Mouse (Mus musculus) intestine, embryonic 16.5 days (tissue): ENCODE measurements at regions not wholly inside any gene's neighbourhood (a gene's known extent, or its start where the extent isn't known, plus 50 kb on each side); places are given as distances from the start of the nearest gene placed in this dataset.

ENCODE experiments used
- ATAC-seq: fragments of 200-750 bp; cut with Nextera tagmentation; 2 replicates; pipeline ENCODE4 v1.8.0; 2017; ENCODE audit warnings: moderate TSS enrichment, moderate library complexity
- H3K27ac ChIP-seq: fragments of 300-500 bp; sonication (generic); 2 replicates; pipeline ENCODE4 v1.5.1; 2014; ENCODE audit warnings: mild to moderate bottlenecking, low read length
- H3K27me3 ChIP-seq: fragments of 300-500 bp; sonication (generic); replicated peaks from 2 replicates; pipeline ENCODE4 v1.6.1; 2014; ENCODE audit warnings: low read length, control low read depth, mixed read lengths; ENCODE audit not compliant: control insufficient read depth, insufficient read depth
- H3K36me3 ChIP-seq: fragments of 300-500 bp; sonication (generic); 2 replicates; pipeline ENCODE4 v1.6.1; 2014; ENCODE audit warnings: low read length, control low read depth; ENCODE audit not compliant: control insufficient read depth, insufficient read depth
- H3K4me1 ChIP-seq: fragments of 300-500 bp; sonication (generic); 2 replicates; pipeline ENCODE4 v1.6.1; 2014; ENCODE audit warnings: low read length, control low read depth, mixed read lengths; ENCODE audit not compliant: control insufficient read depth, insufficient read depth
- H3K4me2 ChIP-seq: fragments of 300-500 bp; sonication (generic); 2 replicates; pipeline ENCODE4 v1.6.1; 2014; ENCODE audit warnings: low read depth, low read length, control low read depth
- H3K4me3 ChIP-seq: fragments of 300-500 bp; sonication (generic); 2 replicates; pipeline ENCODE4 v1.5.1; 2014; ENCODE audit warnings: mild to moderate bottlenecking, low read length
- H3K9ac ChIP-seq: fragments of 300-500 bp; sonication (generic); 2 replicates; pipeline ENCODE4 v1.6.1; 2014; ENCODE audit warnings: low read depth, low read length
- H3K9me3 ChIP-seq: fragments of 300-500 bp; sonication (generic); 2 replicates; pipeline ENCODE4 v1.6.1; 2016; ENCODE audit warnings: low read length, control low read depth; ENCODE audit not compliant: control insufficient read depth
- WGBS: fragments of 180-500 bp; shearing (Covaris S2); extraction: QIAGEN DNeasy Blood & Tissue Kit; methylation state at CpG from one replicate; pipeline ENCODE4 v1.1.7; 2014; 5-methylcytosine and 5-hydroxymethylcytosine counted together

- WGBS, result 93% methylated on average over 4 of the region's 4 CpGs
- no peaks in the 10 kb centered on the region for H3K27me3 ChIP-seq
- H3K4me2 ChIP-seq, result no peak overlapping the region
- no peak overlapping the region for H3K27ac ChIP-seq
- H3K9me3 ChIP-seq, result no peaks in the 10 kb centered on the region
- H3K4me3 ChIP-seq, result no peak overlapping the region
- H3K4me1 ChIP-seq, result no peaks in the 10 kb centered on the region
- no peak for ATAC-seq
- H3K9ac ChIP-seq, result no peak overlapping the region
- H3K36me3 ChIP-seq, result no peaks in the 10 kb centered on the region
Observed at GRCm38 (mm10) chr13:58695964-58696363, 85.3 kb upstream of the Slc28a3 start.

GRCm38 (mm10) chr13:58700021-58700420 lies 89.3 kb upstream of the Slc28a3 start:
- Histone ChIP-seq H3K27ac (no peak overlapping the region), H3K4me1 (no peaks in the 10 kb centered on the region)
- 82% methylated on average over 8 of the region's 8 CpGs for WGBS

GRCm38 (mm10) chr13:58704141-58704540 lies 93.5 kb upstream of the Slc28a3 start:
- Histone ChIP-seq H3K9me3 (no peaks in the 10 kb centered on the region), H3K36me3 (no peaks in the 10 kb centered on the region), H3K4me2 (no peak overlapping the region), H3K27me3 (no peaks in the 10 kb centered on the region), H3K4me3 (no peak overlapping the region), H3K4me1 (no peaks in the 10 kb centered on the region), H3K27ac (no peak overlapping the region), H3K9ac (no peak overlapping the region)
- whole genome bisulfite sequencing, result 75% methylated on average over 4 of the region's 4 CpGs
- no peak for ATAC-seq

More at GRCm38 (mm10) chr13:58700021-58700420, 89.3 kb upstream of the Slc28a3 start:
- no peaks in the 10 kb centered on the region for H3K27me3 ChIP-seq
- H3K36me3 ChIP-seq, result no peaks in the 10 kb centered on the region
- H3K9ac ChIP-seq, result no peak overlapping the region
- no peak overlapping the region for H3K4me3 ChIP-seq
- no peak for ATAC-seq
- no peak overlapping the region for H3K4me2 ChIP-seq
- no peaks in the 10 kb centered on the region for H3K9me3 ChIP-seq

GRCm38 (mm10) chr13:58716584-58716983 lies 89.8 kb upstream of the Ntrk2 start:
- Histone ChIP-seq H3K27ac (no peak overlapping the region), H3K4me2 (no peak overlapping the region), H3K36me3 (no peaks in the 10 kb centered on the region), H3K4me1 (no peaks in the 10 kb centered on the region), H3K9ac (no peak overlapping the region), H3K4me3 (no peak overlapping the region), H3K27me3 (no peaks in the 10 kb centered on the region), H3K9me3 (no peaks in the 10 kb centered on the region)
- no peak for ATAC-seq
- WGBS, result 77% methylated on average over 1 of the region's 1 CpGs

- 22% methylated on average over 6 of the region's 6 CpGs for WGBS
- Histone ChIP-seq H3K27ac (no peak overlapping the region), H3K36me3 (no peaks in the 10 kb centered on the region), H3K9me3 (no peaks in the 10 kb centered on the region), H3K27me3 (no peaks in the 10 kb centered on the region), H3K4me1 (no peaks in the 10 kb centered on the region), H3K9ac (no peak overlapping the region), H3K4me3 (no peak overlapping the region), H3K4me2 (no peak overlapping the region)
- ATAC-seq, result no peak
Observed at GRCm38 (mm10) chr13:58730500-58731105, 75.8 kb upstream of the Ntrk2 start.

- H3K9me3 ChIP-seq, result no peaks in the 10 kb centered on the region
- H3K27me3 ChIP-seq, result no peaks in the 10 kb centered on the region
- H3K9ac ChIP-seq, result no peak overlapping the region
- no peak for ATAC-seq
- no peaks in the 10 kb centered on the region for H3K36me3 ChIP-seq
- no peak overlapping the region for H3K27ac ChIP-seq
- 58% methylated on average over 3 of the region's 3 CpGs for WGBS
- H3K4me2 ChIP-seq, result no peak overlapping the region
- no peak overlapping the region for H3K4me3 ChIP-seq
- no peaks in the 10 kb centered on the region for H3K4me1 ChIP-seq
Observed at GRCm38 (mm10) chr13:58732776-58733175, 73.6 kb upstream of the Ntrk2 start.

GRCm38 (mm10) chr13:58733615-58734014 lies 72.8 kb upstream of the Ntrk2 start:
- Histone ChIP-seq H3K27ac (no peak overlapping the region), H3K4me3 (no peak overlapping the region), H3K27me3 (no peaks in the 10 kb centered on the region), H3K4me2 (no peak overlapping the region), H3K36me3 (no peaks in the 10 kb centered on the region), H3K9ac (no peak overlapping the region), H3K4me1 (no peaks in the 10 kb centered on the region), H3K9me3 (no peaks in the 10 kb centered on the region)
- no peak for ATAC-seq
- WGBS, result 80% methylated on average over 6 of the region's 6 CpGs

GRCm38 (mm10) chr13:58735577-58735976 lies 70.8 kb upstream of the Ntrk2 start:
- H3K9me3 ChIP-seq, result no peaks in the 10 kb centered on the region
- no peaks in the 10 kb centered on the region for H3K36me3 ChIP-seq
- no peaks in the 10 kb centered on the region for H3K4me1 ChIP-seq
- H3K4me3 ChIP-seq, result no peak overlapping the region
- 25% methylated on average over 6 of the region's 6 CpGs for WGBS
- ATAC-seq, result no peak
- H3K27me3 ChIP-seq, result no peaks in the 10 kb centered on the region
- no peak overlapping the region for H3K27ac ChIP-seq
- no peak overlapping the region for H3K4me2 ChIP-seq
- no peak overlapping the region for H3K9ac ChIP-seq

- no peak overlapping the region for H3K27ac ChIP-seq
- no peak overlapping the region for H3K4me3 ChIP-seq
- H3K4me2 ChIP-seq, result no peak overlapping the region
- H3K9me3 ChIP-seq, result no peaks in the 10 kb centered on the region
- H3K36me3 ChIP-seq, result no peaks in the 10 kb centered on the region
- 66% methylated on average over 7 of the region's 7 CpGs for WGBS
- H3K4me1 ChIP-seq, result no peaks in the 10 kb centered on the region
- no peak for ATAC-seq
- no peaks in the 10 kb centered on the region for H3K27me3 ChIP-seq
- no peak overlapping the region for H3K9ac ChIP-seq
Observed at GRCm38 (mm10) chr13:58740731-58741130, 65.6 kb upstream of the Ntrk2 start.

- no peak overlapping the region for H3K4me2 ChIP-seq
Observed at GRCm38 (mm10) chr13:58746056-58746455, 60.3 kb upstream of the Ntrk2 start.

More at GRCm38 (mm10) chr13:58746056-58746455, 60.3 kb upstream of the Ntrk2 start:
- Histone ChIP-seq H3K27me3 (no peaks in the 10 kb centered on the region), H3K9me3 (no peaks in the 10 kb centered on the region), H3K4me1 (no peaks in the 10 kb centered on the region), H3K9ac (no peak overlapping the region), H3K4me3 (no peak overlapping the region), H3K36me3 (no peaks in the 10 kb centered on the region), H3K27ac (no peak overlapping the region)
- WGBS, result 80% methylated on average over 3 of the region's 3 CpGs
- no peak for ATAC-seq
